Mouse (Mus musculus) granulocyte monocyte progenitor cell, adult 5-6 weeks (primary cell): ENCODE results near the gene Krt36. TPM values are rescaled to one million over a fixed set of nuclear protein-coding genes. Genes with fewer than 3 reads are reported as not detected.

Source experiments
- ATAC-seq: replicated peaks from 2 replicates; pipeline ENCODE4 v1.8.0; 2016; ENCODE audit warnings: mild to moderate bottlenecking, moderate TSS enrichment, inconsistent platforms; ENCODE audit not compliant: poor library complexity, severe bottlenecking
- total RNA-seq, 2 experiments: library from RNA; stranded (forward) in 1 of 2; stranded (reverse) in 1 of 2; fragments of 200-712, 200-1000 nt in 1 of 2; fragments of >200 nt in 1 of 2; fragmentation: Nextera tagmentation in 1 of 2; gene quantifications; 2 replicates each; pipeline ENCODE4 v1.2.3; 2014 to 2017

Gene Krt36
- total RNA-seq (2014; fragmentation: Nextera tagmentation) (0.39 TPM in 1 of 2 replicates, not detected in the other), total RNA-seq (2017) (not detected in 2 replicates)

GRCm38 (mm10) chr11:100105576-100106122 lies at the start of gene Krt36:
TSS of gene Krt36 (minus strand) at chr11:100105626.
- no peak for ATAC-seq

- no peak for ATAC-seq
Observed at GRCm38 (mm10) chr11:100148615-100149330, 43.3 kb upstream of the Krt36 start, which contains the start of gene Krt19. TSS of gene Krt19 (minus strand) at chr11:100148665.

GRCm38 (mm10) chr11:100147566-100148353 lies 42.3 kb upstream of the Krt36 start:
- no peak for ATAC-seq

- no peak for ATAC-seq
Observed at GRCm38 (mm10) chr11:100145858-100146560, 40.6 kb upstream of the Krt36 start.

- no peak for ATAC-seq
Observed at GRCm38 (mm10) chr11:100145104-100145503, 39.7 kb upstream of the Krt36 start.

GRCm38 (mm10) chr11:100140966-100141365 lies 35.5 kb upstream of the Krt36 start:
- no peak for ATAC-seq

GRCm38 (mm10) chr11:100139391-100139790 lies 34.0 kb upstream of the Krt36 start:
- no peak for ATAC-seq

- ATAC-seq = no peak
Observed at GRCm38 (mm10) chr11:100138809-100139208, 33.4 kb upstream of the Krt36 start.

- no peak for ATAC-seq
Observed at GRCm38 (mm10) chr11:100137693-100138092, 32.3 kb upstream of the Krt36 start.

- ATAC-seq = no peak
Observed at GRCm38 (mm10) chr11:100136559-100136958, 31.1 kb upstream of the Krt36 start.

GRCm38 (mm10) chr11:100135731-100136130 lies 30.3 kb upstream of the Krt36 start, which contains the start of gene Krt15:
TSS of gene Krt15 (minus strand) at chr11:100135928.
- no peak for ATAC-seq

GRCm38 (mm10) chr11:100124901-100125300 lies 19.5 kb upstream of the Krt36 start:
- no peak for ATAC-seq

GRCm38 (mm10) chr11:100121466-100121865 lies 16.0 kb upstream of the Krt36 start, which contains the start of gene Krt13:
TSS of gene Krt13 (minus strand) at chr11:100121566.
- ATAC-seq = no peak

GRCm38 (mm10) chr11:100120331-100120730 lies 14.9 kb upstream of the Krt36 start:
- ATAC-seq = no peak

- ATAC-seq = no peak
Observed at GRCm38 (mm10) chr11:100113742-100114029, 8.3 kb upstream of the Krt36 start.

GRCm38 (mm10) chr11:100112935-100113741 lies 7.7 kb upstream of the Krt36 start:
- ATAC-seq = no peak

- ATAC-seq = no peak
Observed at GRCm38 (mm10) chr11:100102693-100103429, 2.6 kb downstream of the Krt36 start.

- ATAC-seq = no peak
Observed at GRCm38 (mm10) chr11:100100391-100100790, 5.0 kb downstream of the Krt36 start.

- no peak for ATAC-seq
Observed at GRCm38 (mm10) chr11:100097819-100098218, 7.6 kb downstream of the Krt36 start.
